Mouse (Mus musculus) kidney, embryonic 15.5 days (tissue): ENCODE results near the gene Shisal2a. TPM values are rescaled to one million over a fixed set of nuclear protein-coding genes. Genes with fewer than 3 reads are reported as not detected.

Experiments
- ATAC-seq: fragments of 200-750 bp; cut with Nextera tagmentation; replicated peaks from 2 replicates; pipeline ENCODE4 v1.8.0; 2017; ENCODE audit warnings: moderate TSS enrichment; ENCODE audit not compliant: low FRiP score
- H3K27ac ChIP-seq: fragments of 300-500 bp; sonication (generic); 2 replicates; pipeline ENCODE4 v1.5.1; 2015; ENCODE audit warnings: mild to moderate bottlenecking, inconsistent platforms
- H3K27me3 ChIP-seq: fragments of 300-500 bp; sonication (generic); 2 replicates; pipeline ENCODE4 v1.6.1; 2015; ENCODE audit warnings: inconsistent platforms
- H3K36me3 ChIP-seq: fragments of 300-500 bp; sonication (generic); 2 replicates; pipeline ENCODE4 v1.6.1; 2015; ENCODE audit warnings: inconsistent platforms
- H3K4me1 ChIP-seq: fragments of 300-500 bp; sonication (generic); 2 replicates; pipeline ENCODE4 v1.6.1; 2015; ENCODE audit warnings: inconsistent platforms
- H3K4me2 ChIP-seq: fragments of 300-500 bp; sonication (generic); 2 replicates; pipeline ENCODE4 v1.6.1; 2015; ENCODE audit warnings: moderate library complexity, mild to moderate bottlenecking, inconsistent platforms
- H3K4me3 ChIP-seq: fragments of 300-500 bp; sonication (generic); replicated peaks from 2 replicates; pipeline ENCODE4 v1.5.1; 2015; ENCODE audit warnings: mild to moderate bottlenecking, inconsistent platforms
- H3K9ac ChIP-seq: fragments of 300-500 bp; sonication (generic); 2 replicates; pipeline ENCODE4 v1.6.1; 2015; ENCODE audit warnings: mild to moderate bottlenecking, inconsistent platforms
- H3K9me3 ChIP-seq: fragments of 300-500 bp; sonication (generic); replicated peaks from 2 replicates; pipeline ENCODE4 v1.6.1; 2016; ENCODE audit warnings: inconsistent platforms
- WGBS: fragments of 180-500 bp; shearing (Covaris S2); methylation state at CpG from one replicate; pipeline ENCODE4 v1.1.7; 2015; ENCODE audit warnings: mixed read lengths; 5-methylcytosine and 5-hydroxymethylcytosine counted together
- polyA plus RNA-seq: library from polyadenylated mRNA; unstranded; fragments of >200 nt; fragmentation: Nextera tagmentation; extraction: Ambion mirVana; gene quantifications from 2 replicates; pipeline ENCODE4 v1.2.1, GENCODE M21; 2015

The Shisal2a gene
- polyA plus RNA-seq, 1 experiment from 2014 or later, result 1.7 TPM

- no peak for ATAC-seq
- WGBS, result 87% methylated on average over 8 of the region's 8 CpGs
Measured at GRCm38 (mm10) chr4:108403861-108404635, 20.9 kb upstream of the Shisal2a start.

GRCm38 (mm10) chr4:108400395-108400794 lies 17.2 kb upstream of the Shisal2a start:
- WGBS, result 86% methylated on average over 10 of the region's 10 CpGs
- H3K4me3 ChIP-seq, result no peak overlapping the region
- no peak overlapping the region for H3K4me2 ChIP-seq
- ATAC-seq, result no peak
- no peaks in the 10 kb centered on the region for H3K9me3 ChIP-seq
- H3K36me3 ChIP-seq, result peaks cover 25% of the 10 kb centered on the region
- no peak overlapping the region for H3K9ac ChIP-seq
- no peaks in the 10 kb centered on the region; the same call in 1 of the 2 replicates for H3K4me1 ChIP-seq
- H3K27ac ChIP-seq, result no peak overlapping the region
- H3K27me3 ChIP-seq, result no peaks in the 10 kb centered on the region

More at GRCm38 (mm10) chr4:108403861-108404635, 20.9 kb upstream of the Shisal2a start:
- H3K27me3 ChIP-seq, result no peaks in the 10 kb centered on the region
- no peak overlapping the region for H3K4me2 ChIP-seq
- H3K36me3 ChIP-seq, result peaks cover 25% of the 10 kb centered on the region
- no peak overlapping the region for H3K4me3 ChIP-seq
- H3K9ac ChIP-seq, result no peak overlapping the region
- peaks cover 24% of the 10 kb centered on the region for H3K4me1 ChIP-seq
- no peaks in the 10 kb centered on the region for H3K9me3 ChIP-seq
- H3K27ac ChIP-seq, result no peak overlapping the region

DNA sequence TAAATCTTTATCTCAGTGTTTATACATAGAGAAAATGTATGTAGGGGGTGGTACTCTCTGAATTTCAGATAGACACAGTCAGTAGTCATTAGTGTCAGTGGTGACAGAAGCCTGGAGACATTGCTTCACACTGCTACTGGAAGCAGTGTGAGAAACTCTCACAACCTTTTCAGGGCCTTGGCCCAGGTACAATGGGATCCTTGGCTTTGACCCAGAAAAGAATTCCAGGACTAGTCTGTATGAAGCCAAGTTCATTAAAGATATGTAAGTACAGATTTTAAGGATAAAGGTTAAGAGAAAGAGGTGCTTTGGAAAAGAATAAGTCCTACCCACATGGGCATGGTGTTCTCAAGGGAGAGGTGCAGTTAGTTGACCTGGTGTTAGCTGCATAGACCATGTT lies 11.1 kb upstream of the Shisal2a start:
- no peaks in the 10 kb centered on the region for H3K27me3 ChIP-seq
- no peak overlapping the region for H3K27ac ChIP-seq
- H3K36me3 ChIP-seq, result no peaks in the 10 kb centered on the region
- no peaks in the 10 kb centered on the region for H3K4me1 ChIP-seq
- no peak for ATAC-seq
- no peak overlapping the region for H3K4me2 ChIP-seq
- H3K9ac ChIP-seq, result no peak overlapping the region
- no peaks in the 10 kb centered on the region for H3K9me3 ChIP-seq
- H3K4me3 ChIP-seq, result no peak overlapping the region

DNA sequence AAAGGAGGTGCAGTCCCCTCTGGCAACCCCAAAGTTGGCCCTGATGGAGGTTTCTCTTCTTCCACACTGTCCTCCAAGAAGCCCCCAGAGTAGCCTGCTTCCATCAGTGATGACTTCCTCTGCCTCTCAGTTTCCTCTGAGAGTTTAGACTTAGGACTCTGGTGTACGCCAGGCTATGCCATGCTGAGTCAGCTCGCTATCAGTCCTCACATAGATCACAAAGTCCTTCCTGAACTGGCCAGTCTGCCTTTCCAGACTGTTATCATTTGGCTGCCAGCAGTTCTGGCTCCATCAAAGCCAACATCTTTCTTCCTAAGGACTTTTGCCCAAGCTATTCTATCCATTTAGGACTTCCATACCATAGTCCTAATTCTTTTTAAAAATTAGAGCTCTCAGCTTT lies 9.4 kb upstream of the Shisal2a start:
- H3K9me3 ChIP-seq, result no peaks in the 10 kb centered on the region
- no peaks in the 10 kb centered on the region for H3K27me3 ChIP-seq
- no peaks in the 10 kb centered on the region for H3K36me3 ChIP-seq
- no peak overlapping the region for H3K4me2 ChIP-seq
- peaks cover 13% of the 10 kb centered on the region for H3K4me1 ChIP-seq
- H3K27ac ChIP-seq, result no peak overlapping the region
- H3K4me3 ChIP-seq, result no peak overlapping the region
- no peak for ATAC-seq
- 80% methylated on average over 2 of the region's 2 CpGs for WGBS
- no peak overlapping the region for H3K9ac ChIP-seq

- H3K9ac ChIP-seq, result no peak overlapping the region
- ATAC-seq, result no peak
- no peaks in the 10 kb centered on the region for H3K36me3 ChIP-seq
- no peaks in the 10 kb centered on the region for H3K9me3 ChIP-seq
- no peaks in the 10 kb centered on the region for H3K27me3 ChIP-seq
- no peak overlapping the region for H3K27ac ChIP-seq
- peaks cover 21% of the 10 kb centered on the region for H3K4me1 ChIP-seq
- WGBS, result 66% methylated on average over 5 of the region's 5 CpGs
- H3K4me2 ChIP-seq, result no peak overlapping the region
- no peak overlapping the region for H3K4me3 ChIP-seq
Measured at GRCm38 (mm10) chr4:108391124-108391523, 8.0 kb upstream of the Shisal2a start.

GRCm38 (mm10) chr4:108388741-108389140 lies 5.6 kb upstream of the Shisal2a start:
- peaks cover 21% of the 10 kb centered on the region for H3K4me1 ChIP-seq
- H3K27me3 ChIP-seq, result peaks cover 13% of the 10 kb centered on the region
- ATAC-seq, result no peak
- H3K27ac ChIP-seq, result no peak overlapping the region
- no peak overlapping the region for H3K9ac ChIP-seq
- H3K9me3 ChIP-seq, result no peaks in the 10 kb centered on the region
- no peak overlapping the region for H3K4me3 ChIP-seq
- H3K4me2 ChIP-seq, result no peak overlapping the region
- H3K36me3 ChIP-seq, result no peaks in the 10 kb centered on the region
- 71% methylated on average over 3 of the region's 3 CpGs for WGBS

DNA sequence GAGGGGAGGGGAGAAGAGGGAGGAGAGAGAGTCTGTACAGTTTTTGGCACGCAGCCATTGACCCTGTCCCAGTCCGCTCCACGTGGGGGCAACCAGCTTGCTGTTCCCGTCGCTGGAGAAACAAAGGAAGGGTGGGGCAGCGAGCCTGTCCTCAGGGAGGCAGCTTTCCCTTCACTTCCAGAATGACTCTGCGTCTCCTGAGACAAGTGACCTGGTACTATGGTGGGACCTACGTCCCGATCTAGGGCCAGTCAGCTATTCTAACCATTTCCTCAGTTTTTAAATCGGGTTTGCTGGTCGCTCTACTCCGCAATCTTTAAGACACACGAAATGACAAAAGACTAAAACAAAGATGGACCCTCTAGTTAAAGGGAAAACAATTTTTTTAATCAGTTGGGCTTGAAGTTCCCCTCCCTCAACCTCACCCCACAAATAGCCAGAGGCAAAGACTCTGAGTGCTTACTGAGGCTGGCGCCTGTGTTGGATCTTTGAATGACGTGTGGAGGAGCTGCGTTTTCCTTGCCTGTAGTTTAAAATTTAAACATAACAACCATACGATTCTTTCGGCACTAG lies 4.6 kb upstream of the Shisal2a start:
- peak; percentile 74 for ATAC-seq
- Histone ChIP-seq H3K27ac (peak overlapping the region; percentile 82), H3K36me3 (no peaks in the 10 kb centered on the region), H3K4me3 (peak overlapping the region; percentile 45), H3K27me3 (peaks cover 23% of the 10 kb centered on the region), H3K9me3 (no peaks in the 10 kb centered on the region), H3K4me1 (peaks cover 29% of the 10 kb centered on the region), H3K4me2 (peak overlapping the region; percentile 69), H3K9ac (peak overlapping the region; percentile 52)
- 4% methylated on average over 18 of the region's 18 CpGs for WGBS

DNA sequence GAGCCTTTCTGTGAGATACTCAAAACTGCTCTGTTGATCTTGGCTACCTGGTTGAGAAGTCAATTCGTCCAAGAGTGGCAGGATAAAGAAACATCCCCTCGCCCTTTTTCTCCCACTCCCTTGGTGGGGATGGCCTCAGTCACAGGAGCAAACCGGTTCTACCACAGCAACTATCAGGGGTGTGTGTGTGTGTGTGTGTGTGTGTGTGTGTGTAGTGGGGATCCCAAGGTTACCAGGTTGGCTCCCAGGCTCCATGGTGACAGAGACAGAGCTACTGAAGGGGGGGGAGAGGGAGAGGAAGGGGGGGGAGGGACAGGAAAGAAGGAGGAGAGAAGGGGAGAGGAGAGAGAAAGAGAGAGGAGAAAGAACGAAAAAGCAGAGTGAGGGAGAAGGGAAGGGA lies 4.0 kb upstream of the Shisal2a start:
- H3K4me3 ChIP-seq, result peak overlapping the region; percentile 45
- WGBS, result 29% methylated on average over 4 of the region's 4 CpGs
- H3K9ac ChIP-seq, result no peak overlapping the region
- H3K4me1 ChIP-seq, result peaks cover 29% of the 10 kb centered on the region
- H3K27me3 ChIP-seq, result peaks cover 29% of the 10 kb centered on the region
- H3K4me2 ChIP-seq, result peak overlapping the region; percentile 69
- H3K27ac ChIP-seq, result peak overlapping the region; percentile 82
- ATAC-seq, result peak; percentile 56
- H3K36me3 ChIP-seq, result no peaks in the 10 kb centered on the region
- H3K9me3 ChIP-seq, result no peaks in the 10 kb centered on the region

DNA sequence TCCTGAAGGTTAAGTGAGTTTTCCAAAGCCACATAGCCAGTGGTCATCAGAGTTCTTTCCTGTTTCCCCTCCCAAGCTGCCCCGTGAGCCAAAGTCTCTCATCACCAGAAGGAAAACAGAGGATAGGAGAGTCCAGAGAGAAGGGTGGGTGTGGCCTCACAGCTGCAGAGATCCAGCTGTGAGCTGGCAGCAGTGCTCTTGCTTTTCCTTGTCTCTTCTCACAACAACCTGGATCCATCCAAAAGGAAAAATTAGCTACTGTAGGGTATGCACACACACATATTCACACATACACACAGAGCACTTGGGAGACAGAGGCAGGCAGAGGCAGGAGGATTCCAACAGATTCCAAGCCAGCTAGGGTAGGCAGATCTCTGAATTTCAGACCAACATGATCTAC lies 2.9 kb upstream of the Shisal2a start:
- ATAC-seq, result no peak
- WGBS, result 41% methylated on average over 1 of the region's 1 CpGs
- Histone ChIP-seq H3K4me3 (no peak overlapping the region), H3K4me1 (peaks cover 29% of the 10 kb centered on the region), H3K27me3 (peaks cover 35% of the 10 kb centered on the region), H3K9ac (no peak overlapping the region), H3K4me2 (no peak overlapping the region), H3K36me3 (no peaks in the 10 kb centered on the region), H3K9me3 (no peaks in the 10 kb centered on the region), H3K27ac (no peak overlapping the region)

DNA sequence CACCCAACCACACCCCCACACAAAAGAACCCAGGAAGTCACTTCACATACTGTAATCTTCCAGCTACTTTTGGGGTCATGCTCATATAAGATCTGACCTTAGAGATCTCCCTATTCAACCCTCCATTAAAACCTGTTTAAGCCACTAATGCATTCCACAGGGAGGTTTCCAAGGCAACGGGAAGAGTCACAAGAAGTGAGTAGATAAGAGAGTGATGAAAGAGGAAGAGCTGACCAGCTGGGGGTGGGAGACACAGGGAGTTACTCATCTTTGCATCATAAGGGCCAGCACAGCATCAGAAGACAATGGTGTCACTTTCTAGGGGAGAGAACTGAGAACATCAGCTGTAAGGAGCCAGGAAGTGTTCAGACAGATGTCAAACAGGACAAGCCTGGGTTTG lies 3.0 kb downstream of the Shisal2a start:
- Histone ChIP-seq H3K4me1 (peaks cover 8% of the 10 kb centered on the region), H3K27ac (no peak overlapping the region), H3K36me3 (no peaks in the 10 kb centered on the region), H3K4me3 (no peak overlapping the region), H3K9ac (no peak overlapping the region), H3K9me3 (no peaks in the 10 kb centered on the region), H3K4me2 (no peak overlapping the region), H3K27me3 (peaks cover 35% of the 10 kb centered on the region)
- no peak for ATAC-seq
- WGBS, result 22% methylated on average over 1 of the region's 1 CpGs

- H3K36me3 ChIP-seq, result no peaks in the 10 kb centered on the region
- peaks cover 30% of the 10 kb centered on the region for H3K27me3 ChIP-seq
- no peak overlapping the region for H3K4me3 ChIP-seq
- peaks cover 8% of the 10 kb centered on the region for H3K4me1 ChIP-seq
- no peak for ATAC-seq
- no peak overlapping the region for H3K9ac ChIP-seq
- 78% methylated on average over 3 of the region's 3 CpGs for WGBS
- no peaks in the 10 kb centered on the region for H3K9me3 ChIP-seq
- H3K27ac ChIP-seq, result no peak overlapping the region
- H3K4me2 ChIP-seq, result no peak overlapping the region
Measured at GRCm38 (mm10) chr4:108379476-108379875, 3.7 kb downstream of the Shisal2a start.

DNA sequence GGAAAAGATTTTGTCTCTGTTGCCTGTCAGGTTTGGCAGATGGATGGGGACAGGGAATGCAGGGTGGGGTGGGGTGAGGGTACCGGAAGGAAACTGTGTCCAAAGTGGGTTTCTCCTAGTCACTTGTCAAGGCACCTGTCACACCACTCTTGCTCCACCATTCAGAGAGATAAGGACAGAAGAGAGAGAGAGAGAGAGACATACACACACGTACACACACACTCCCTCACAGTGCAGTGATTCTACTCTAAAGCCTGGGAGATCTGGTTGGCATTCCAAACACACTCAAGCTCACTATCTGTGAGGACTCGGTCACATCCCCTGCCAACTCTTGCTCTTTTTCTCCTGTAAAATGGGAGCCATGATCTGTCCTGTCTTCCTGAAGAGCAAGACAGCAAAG lies 11.0 kb downstream of the Shisal2a start:
- H3K9ac ChIP-seq, result no peak overlapping the region
- H3K4me1 ChIP-seq, result peaks cover 5% of the 10 kb centered on the region; the same call in 1 of the 2 replicates
- H3K4me3 ChIP-seq, result no peak overlapping the region
- no peak overlapping the region for H3K27ac ChIP-seq
- WGBS, result 87% methylated on average over 3 of the region's 3 CpGs
- H3K27me3 ChIP-seq, result no peaks in the 10 kb centered on the region
- no peak overlapping the region for H3K4me2 ChIP-seq
- H3K9me3 ChIP-seq, result no peaks in the 10 kb centered on the region
- no peaks in the 10 kb centered on the region for H3K36me3 ChIP-seq
- no peak for ATAC-seq
